Mouse (Mus musculus): ENCODE data around the gene Vmn1r143.
"Not testable (repeated sequence)": the region's sequence is repeated elsewhere in the genome, so short reads cannot be mapped to it uniquely, and the experiment has no call there.

Vmn1r143 gene

DNA sequence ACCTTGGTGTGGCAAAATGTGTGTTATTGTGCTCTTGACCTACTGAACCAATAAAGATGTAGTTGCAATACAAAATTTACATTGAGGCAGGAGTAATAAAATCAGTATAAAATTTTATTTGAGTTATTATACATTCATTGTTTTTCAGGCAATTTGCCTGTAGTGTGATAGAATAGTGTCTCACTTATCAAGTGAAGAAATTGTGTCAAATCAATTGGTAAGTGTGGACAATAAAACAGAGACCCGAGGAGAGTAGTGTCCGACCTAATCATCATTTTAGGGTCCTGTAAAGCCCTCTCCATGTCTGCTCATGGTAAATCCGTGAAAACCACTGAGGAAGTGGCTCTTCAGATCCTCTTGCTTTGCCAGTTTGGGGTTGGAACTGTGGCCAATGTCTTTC lies at the start of gene Vmn1r143:
Gene Vmn1r143, plus strand, starts transcription at position 301 of the 400 bp plus-strand sequence.
- DNase-seq (ENCODE audit: low read depth, low spot score), result not testable (repeated sequence)

- DNase-seq (ENCODE audit: low read depth, low spot score), result not testable (repeated sequence)
These were observed 25.2 kb upstream of the Vmn1r143 start, which contains the start of gene Vmn1r142 for GRCm38 (mm10) chr7:22163935-22164334. Vmn1r142 (minus strand) TSS chr7:22164035.

GRCm38 (mm10) chr7:22201164-22201563 lies 12.0 kb downstream of the Vmn1r143 start, which contains the start of gene Gm8653:
Gm8653 (minus strand) TSS chr7:22201264.
- not testable (repeated sequence) for DNase-seq (ENCODE audit: low read depth, low spot score)

DNA sequence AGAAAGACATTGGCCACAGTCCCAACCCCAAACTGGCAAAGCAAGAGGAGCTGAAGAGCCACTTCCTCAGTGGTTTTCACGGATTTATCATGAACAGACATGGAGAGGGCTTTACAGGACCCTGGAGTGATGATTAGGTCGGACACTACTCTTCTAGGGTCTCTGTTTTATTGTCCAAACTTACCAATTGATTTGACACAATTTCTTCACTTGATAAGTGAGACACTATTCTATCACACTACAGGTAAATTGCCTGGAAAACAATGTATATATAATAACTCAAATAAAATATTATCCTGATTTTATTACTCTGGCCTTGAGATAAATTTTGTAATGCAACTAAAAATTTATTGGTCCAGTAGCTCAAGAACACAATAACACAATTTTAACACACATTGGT lies 40.2 kb downstream of the Vmn1r143 start, which contains the start of gene Gm8453:
Gene Gm8453, minus strand, starts transcription at position 101 of the 400 bp plus-strand sequence.
- DNase-seq (ENCODE audit: low read depth, low spot score), result not testable (repeated sequence)

Measured in brain, adult 2 months (tissue).